Mouse (Mus musculus): ENCODE measurements around the gene Proca1. TPM values are rescaled to one million over a fixed set of nuclear protein-coding genes. Genes with fewer than 3 reads are reported as not detected.
A peak's percentile ranks its signal among the peaks of the same experiment; 100 is the strongest.
"Not testable (repeated sequence)": the region's sequence is repeated elsewhere in the genome, so short reads cannot be mapped to it uniquely, and the experiment has no call there.

The Proca1 gene
- total RNA-seq, 2 experiments from 2014 or later: 3.4 to 4.4 TPM

- no peak for DNase-seq (ENCODE audit: low spot score in 2 of 2)
Measured at GRCm38 (mm10) chr11:78181830-78182357, 11.3 kb upstream of the Proca1 start.

GRCm38 (mm10) chr11:78182450-78182849 lies 10.7 kb upstream of the Proca1 start:
- DNase-seq (ENCODE audit: low spot score in 2 of 2): no peak

- DNase-seq (ENCODE audit: low spot score in 2 of 2): peak; percentile 84 to 93
Measured at GRCm38 (mm10) chr11:78182961-78183844, 10.0 kb upstream of the Proca1 start, which contains the start of gene Rpl23a. TSS of gene Rpl23a (minus strand) at chr11:78183584.

- DNase-seq (ENCODE audit: low spot score in 2 of 2): no peak
Measured at GRCm38 (mm10) chr11:78183884-78184514, 9.2 kb upstream of the Proca1 start.

- DNase-seq (ENCODE audit: low spot score in 2 of 2): not testable (repeated sequence)
Measured at GRCm38 (mm10) chr11:78184702-78185101, 8.5 kb upstream of the Proca1 start.

GRCm38 (mm10) chr11:78188331-78189233 lies 4.6 kb upstream of the Proca1 start, which contains the start of gene Rab34:
TSS of gene Rab34 (plus strand) at chr11:78188430.
- peak; percentile 58 to 79 for DNase-seq (ENCODE audit: low spot score in 2 of 2)

GRCm38 (mm10) chr11:78189234-78190040 lies 3.8 kb upstream of the Proca1 start:
- DNase-seq (ENCODE audit: low spot score in 2 of 2): peak; percentile 39 to 63

- DNase-seq (ENCODE audit: low spot score in 2 of 2): no peak
Measured at GRCm38 (mm10) chr11:78190041-78190440, 3.2 kb upstream of the Proca1 start.

- DNase-seq (ENCODE audit: low spot score in 2 of 2): no peak
Measured at GRCm38 (mm10) chr11:78194411-78195100, 1.4 kb downstream of the Proca1 start.

- no peak for DNase-seq (ENCODE audit: low spot score in 2 of 2)
Measured at GRCm38 (mm10) chr11:78195101-78195863, 2.1 kb downstream of the Proca1 start.

GRCm38 (mm10) chr11:78202372-78202771 lies 9.2 kb downstream of the Proca1 start:
- no peak for DNase-seq (ENCODE audit: low spot score in 2 of 2)

GRCm38 (mm10) chr11:78204287-78204686 lies 11.1 kb downstream of the Proca1 start:
- no peak for DNase-seq (ENCODE audit: low spot score in 2 of 2)

GRCm38 (mm10) chr11:78205361-78206206 lies 12.4 kb downstream of the Proca1 start:
- peak in 1 of 2 experiments; percentile 39 for DNase-seq (ENCODE audit: low spot score in 2 of 2)

GRCm38 (mm10) chr11:78207190-78207589 lies 14.0 kb downstream of the Proca1 start:
- no peak for DNase-seq (ENCODE audit: low spot score in 2 of 2)

- no peak for DNase-seq (ENCODE audit: low spot score in 2 of 2)
Measured at GRCm38 (mm10) chr11:78209886-78210285, 16.7 kb downstream of the Proca1 start.

- no peak for DNase-seq (ENCODE audit: low spot score in 2 of 2)
Measured at GRCm38 (mm10) chr11:78210615-78211014, 17.4 kb downstream of the Proca1 start.

GRCm38 (mm10) chr11:78211513-78211912 lies 18.3 kb downstream of the Proca1 start:
- no peak for DNase-seq (ENCODE audit: low spot score in 2 of 2)

Measured in layer of hippocampus, adult 18-20 months (tissue).